Mouse (Mus musculus) megakaryocyte, embryonic 14.5 days (primary cell): ENCODE results near the gene Usp27x.

Experiments
- FLI1 ChIP-seq: IDR thresholded peaks from 2 replicates; pipeline ENCODE4 v1.6.1; 2012; ENCODE audit warnings: low read length, inconsistent platforms, mixed read lengths
- GATA1 ChIP-seq: IDR thresholded peaks from 3 replicates; pipeline ENCODE4 v1.6.1; 2012; ENCODE audit warnings: mixed read lengths, low read length, inconsistent platforms, borderline replicate concordance

DNA sequence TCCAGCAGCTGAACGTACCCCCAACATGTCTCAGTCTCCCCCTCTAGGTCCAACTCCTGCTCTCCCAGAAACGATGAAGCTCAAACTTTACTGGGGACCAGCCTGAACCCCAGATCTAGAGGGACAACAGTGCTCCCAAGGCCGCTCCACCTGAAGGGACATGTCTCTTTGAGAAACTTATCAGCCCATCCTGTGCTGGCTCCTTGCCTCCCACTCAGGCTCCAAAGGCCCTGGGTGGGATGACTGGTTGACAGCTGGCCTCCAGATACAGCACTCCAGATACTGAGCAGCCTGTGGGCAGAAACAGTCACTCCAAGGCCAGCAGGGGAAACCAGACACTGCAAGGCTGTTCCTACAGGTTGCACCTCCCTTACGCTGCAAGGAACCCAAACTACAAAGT lies 956 bp upstream of the Usp27x start:
- TF ChIP-seq GATA1 (no peak), FLI1 (no peak)
